ENCODE assay signal across 8 mouse cellular contexts in genomic region chr5:96996401-96997309, GRCm38 (mm10). TPM values are rescaled to one million over a fixed set of nuclear protein-coding genes. Genes with fewer than 3 reads are reported as not detected.
DNase-seq lines count a peak whose midpoint lies in the region; ATAC-seq and TF ChIP-seq lines count a peak whose summit lies in the region.

No protein-coding gene starts in this region.

- H3K9ac ChIP-seq in forebrain, embryonic 14.5 days (ENCODE audit: low read length), result peak overlapping the region; percentile 83
- H3K9ac ChIP-seq in midbrain, embryonic 15.5 days, result peak overlapping the region; percentile 80

- 0 out of 2 replicates have a peak, but pooled peaks have one; percentile 70 for TF ChIP-seq POLR2A in lung, adult 2 months (IDR thresholded peaks at IDR 0.05; ENCODE audit: borderline replicate concordance, extremely low read depth, low read depth, low read length)

- peak overlapping the region; percentile 79 for H3K4me3 ChIP-seq in lung, adult 2 months (replicated peaks; ENCODE audit: extremely low read depth, low read depth, low read length)
- peak overlapping the region; percentile 73 for H3K4me3 ChIP-seq in forebrain, embryonic 14.5 days (ENCODE audit: low read depth, low read length)
- peak overlapping the region; percentile 90 for H3K4me3 ChIP-seq in midbrain, embryonic 15.5 days

- TF ChIP-seq CTCF in lung, adult 2 months (IDR thresholded peaks at IDR 0.05; ENCODE audit: insufficient read depth, low read length), result no peak

- ATAC-seq in forebrain, embryonic 14.5 days, result no peak; the same call in 1 of the 2 replicates
- peak; percentile 72 for ATAC-seq in midbrain, embryonic 15.5 days (replicated peaks)

- peak overlapping the region; percentile 89 for H3K4me2 ChIP-seq in forebrain, embryonic 14.5 days (ENCODE audit: low read length)
- H3K4me2 ChIP-seq in midbrain, embryonic 15.5 days, result peak overlapping the region; percentile 83

- no peaks in the 10 kb centered on the region for H3K9me3 ChIP-seq in forebrain, embryonic 14.5 days (replicated peaks; ENCODE audit: control insufficient read depth, low read length)
- H3K9me3 ChIP-seq in midbrain, embryonic 15.5 days, result no peaks in the 10 kb centered on the region

- H3K4me1 ChIP-seq in lung, adult 2 months (ENCODE audit: control insufficient read depth, insufficient read depth, low read length), result peaks cover 6% of the 10 kb centered on the region
- peaks cover 10% of the 10 kb centered on the region; the same call in 1 of the 2 replicates for H3K4me1 ChIP-seq in forebrain, embryonic 14.5 days (ENCODE audit: control insufficient read depth, insufficient read depth, low read length)
- peaks cover 20% of the 10 kb centered on the region for H3K4me1 ChIP-seq in midbrain, embryonic 15.5 days

- 14% methylated on average over 39 of the region's 39 CpGs for WGBS in lung, adult 2 months
- 16% methylated on average over 39 of the region's 39 CpGs for WGBS in forebrain, embryonic 14.5 days
- WGBS in midbrain, embryonic 15.5 days, result 17% methylated on average over 39 of the region's 39 CpGs

- DNase-seq in lung, adult 2 months, result no peak
- no peak for DNase-seq in lung, postnatal 36 days
- DNase-seq in adrenal gland, postnatal 25 days, result peak; percentile 59
- DNase-seq in forebrain, embryonic 14.5 days (ENCODE audit: low spot score), result peak; percentile 38
- peak; percentile 22 for DNase-seq in kidney, postnatal 14 days
- DNase-seq in thymus, postnatal 25 days, result peak; percentile 28
- DNase-seq in B cell, adult 2 months, result no peak

- no peaks in the 10 kb centered on the region for H3K27me3 ChIP-seq in forebrain, embryonic 14.5 days (replicated peaks; ENCODE audit: control insufficient read depth, insufficient read depth, low read length)
- no peaks in the 10 kb centered on the region for H3K27me3 ChIP-seq in midbrain, embryonic 15.5 days (replicated peaks)

- no peaks in the 10 kb centered on the region for H3K36me3 ChIP-seq in forebrain, embryonic 14.5 days (ENCODE audit: control insufficient read depth, insufficient read depth, low read length)
- H3K36me3 ChIP-seq in midbrain, embryonic 15.5 days (replicated peaks), result no peaks in the 10 kb centered on the region

- peak overlapping the region; percentile 89 for H3K27ac ChIP-seq in forebrain, embryonic 14.5 days (ENCODE audit: low read depth, low read length)
- peak overlapping the region; percentile 93 for H3K27ac ChIP-seq in midbrain, embryonic 15.5 days

RNA-seq across cellular contexts. Expression of gene Bmp2k, which starts 0.8 kb away (rescaled TPM):
- 9.1 and 11.6 TPM in 2 replicates for polyA plus RNA-seq in lung, adult 2 months (2012; rRNA removed)
- 28.8 and 37.2 TPM in 2 replicates for total RNA-seq in adrenal gland, postnatal 25 days (2021)
- 7.1 and 8.1 TPM in 2 replicates for polyA plus RNA-seq in forebrain, embryonic 14.5 days (2014; fragmentation: Nextera tagmentation; extraction: Ambion mirVana)
- 9.2 and 9.9 TPM in 2 replicates for polyA plus RNA-seq in midbrain, embryonic 15.5 days (2015; fragmentation: Nextera tagmentation; extraction: Ambion mirVana)

Comparison
In these comparisons a context has a peak if more than half of its experiments do, and no peak if none do; other contexts are left out.
1. DNase-seq: peak in adrenal gland, postnatal 25 days (single experiment), forebrain, embryonic 14.5 days (single experiment), kidney, postnatal 14 days (single experiment) and thymus, postnatal 25 days (single experiment); none in lung, adult 2 months (single experiment), lung, postnatal 36 days (single experiment) and B cell, adult 2 months (0 of 2).
2. Peak in every context shown above with its lines, with median percentiles within 50 percentile points of each other: H3K4me3 ChIP-seq.